Mouse (Mus musculus) brain, embryonic 14.5 days (tissue): ENCODE results near the gene Car9.

Source experiments
- CTCF ChIP-seq: fragments of 200-500 bp; IDR thresholded peaks from 2 replicates; pipeline ENCODE4 v1.5.1; 2012; ENCODE audit warnings: inconsistent platforms, mild to moderate bottlenecking, moderate library complexity, borderline replicate concordance; ENCODE audit not compliant: insufficient read depth, insufficient read length; ENCODE audit errors: extremely low read depth
- POLR2A ChIP-seq: fragments of 200-500 bp; IDR thresholded peaks from 2 replicates; pipeline ENCODE4 v1.6.1; 2012; ENCODE audit warnings: mild to moderate bottlenecking, inconsistent platforms, borderline replicate concordance; ENCODE audit not compliant: poor library complexity, insufficient read depth, insufficient read length, severe bottlenecking; ENCODE audit errors: extremely low read depth

- TF ChIP-seq POLR2A (no peak), CTCF (no peak)
Observed at GRCm38 (mm10) chr4:43536031-43536430, 29.3 kb downstream of the Car9 start.
